Mouse (Mus musculus): Measurements from ENCODE around the gene Ankrd44.

Gene Ankrd44

GRCm38 (mm10) chr1:54707888-54708565 is 218.2 kb downstream of the Ankrd44 start:
- DNase-seq (ENCODE audit: low read depth, low spot score): no peak

GRCm38 (mm10) chr1:54707036-54707887 is 218.9 kb downstream of the Ankrd44 start:
- no peak for DNase-seq (ENCODE audit: low read depth, low spot score)

DNA sequence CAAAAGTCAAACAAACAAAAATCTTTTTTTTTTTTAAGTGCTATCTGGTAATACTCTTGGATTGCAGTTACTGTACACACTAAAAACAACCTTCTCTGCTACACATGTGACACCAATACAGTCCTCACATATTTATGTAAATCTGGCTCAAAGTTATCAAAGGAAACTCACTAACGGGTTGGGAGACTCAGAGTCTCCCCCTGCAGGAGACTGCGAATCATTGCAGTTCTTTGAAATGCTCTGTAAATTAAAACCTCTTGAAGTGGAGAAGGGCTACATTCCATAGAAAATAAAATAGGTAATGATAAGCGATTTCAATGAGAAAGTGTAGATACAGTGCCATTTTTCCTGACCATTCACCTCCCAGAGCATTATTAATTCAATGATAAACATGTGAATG is 219.6 kb downstream of the Ankrd44 start:
- peak; percentile 20 for DNase-seq (ENCODE audit: low read depth, low spot score)

DNA sequence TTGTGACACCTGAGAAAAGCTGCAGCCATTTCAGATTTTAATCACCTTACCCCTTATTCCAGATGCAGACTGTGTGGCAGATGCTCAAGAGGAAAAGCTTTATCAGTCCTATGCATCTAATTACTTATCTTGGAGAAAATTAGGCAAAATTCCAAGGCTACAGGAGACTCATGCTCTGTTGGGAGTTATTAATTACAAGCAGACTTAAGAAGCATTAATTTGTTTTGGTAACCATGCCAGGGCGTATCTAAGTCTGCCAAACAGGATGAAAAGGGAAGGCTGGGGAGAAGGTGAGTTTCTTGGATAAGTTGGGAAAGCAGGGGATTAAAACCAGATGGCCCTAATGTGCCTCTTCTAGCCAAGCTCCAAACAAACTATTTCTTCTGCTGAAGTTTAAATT is 222.7 kb downstream of the Ankrd44 start:
- DNase-seq (ENCODE audit: low read depth, low spot score): no peak

GRCm38 (mm10) chr1:54702918-54703317 is 223.3 kb downstream of the Ankrd44 start:
- DNase-seq (ENCODE audit: low read depth, low spot score): no peak

DNA sequence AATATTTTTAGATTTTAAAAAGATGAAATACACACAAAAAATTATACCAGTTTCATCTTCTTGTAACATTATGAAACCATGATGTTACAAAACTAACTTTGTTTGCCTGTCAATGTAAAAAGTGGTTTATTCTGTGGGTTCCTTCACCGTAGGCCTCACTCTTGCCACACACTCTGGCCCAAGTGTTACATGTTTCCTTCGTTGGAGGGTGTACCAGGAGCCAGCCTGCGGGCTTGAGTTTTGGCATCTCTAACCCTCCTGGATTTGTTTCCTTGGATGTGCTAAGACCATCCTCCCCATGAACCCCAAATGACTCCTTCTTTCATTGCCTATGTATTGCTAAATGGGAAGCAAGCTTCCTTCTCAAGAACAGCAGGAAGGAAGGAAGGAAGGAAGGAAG is 230.8 kb downstream of the Ankrd44 start:
- no peak for DNase-seq (ENCODE audit: low read depth, low spot score)

GRCm38 (mm10) chr1:54691824-54692223 is 234.4 kb downstream of the Ankrd44 start:
- DNase-seq (ENCODE audit: low read depth, low spot score): no peak

DNA sequence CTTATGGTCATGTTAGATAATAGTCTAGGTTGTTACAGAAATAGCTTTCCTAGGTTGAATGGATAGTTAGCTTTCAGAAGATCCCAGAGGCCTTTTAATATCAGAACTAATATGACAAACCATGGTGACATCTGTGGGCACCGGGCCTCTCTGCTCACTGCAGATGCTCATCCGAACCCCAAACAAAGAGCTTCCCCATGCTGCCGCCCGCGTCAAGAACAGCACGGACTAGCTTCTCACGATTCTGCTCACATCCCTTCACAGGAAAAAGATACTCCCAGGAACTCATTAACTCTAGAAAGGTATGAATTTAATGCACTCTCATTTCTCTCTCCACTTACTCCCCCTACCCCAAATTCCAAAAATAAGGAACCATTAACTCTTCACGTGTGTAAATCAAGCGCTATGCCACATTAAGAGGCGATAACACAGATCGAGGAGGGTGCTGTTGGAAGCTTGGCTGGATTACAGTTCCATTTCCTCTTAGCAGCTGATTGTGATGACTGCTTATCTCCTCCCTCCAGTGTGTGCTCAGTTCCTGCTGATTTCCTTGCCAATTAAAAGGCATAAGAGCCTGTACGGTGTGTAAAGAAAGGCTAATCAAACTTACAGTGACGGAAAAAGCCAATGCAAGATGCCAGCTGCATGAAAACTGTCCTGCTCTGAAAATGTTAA is 235.8 kb downstream of the Ankrd44 start:
- DNase-seq (ENCODE audit: low read depth, low spot score): no peak

DNA sequence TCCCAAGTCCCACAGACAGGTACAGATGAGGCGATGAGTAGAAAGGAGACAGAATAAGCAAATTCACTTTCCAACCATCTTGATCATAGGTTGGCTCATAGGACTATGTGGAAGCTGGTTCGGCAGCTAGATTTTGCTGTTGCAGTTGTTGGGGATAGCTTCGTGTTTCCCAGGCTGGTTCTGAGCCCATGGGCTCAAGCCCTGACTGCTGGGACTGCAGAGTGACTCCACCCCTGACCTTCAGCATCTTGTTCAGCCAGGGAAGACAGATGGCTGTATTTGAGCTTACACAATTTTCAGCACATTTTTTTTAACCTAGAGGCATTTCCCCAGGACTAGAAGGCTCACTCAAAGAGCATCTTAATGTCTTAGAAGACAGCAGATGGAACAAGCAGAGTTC is 237.7 kb downstream of the Ankrd44 start:
- DNase-seq (ENCODE audit: low read depth, low spot score): no peak

DNA sequence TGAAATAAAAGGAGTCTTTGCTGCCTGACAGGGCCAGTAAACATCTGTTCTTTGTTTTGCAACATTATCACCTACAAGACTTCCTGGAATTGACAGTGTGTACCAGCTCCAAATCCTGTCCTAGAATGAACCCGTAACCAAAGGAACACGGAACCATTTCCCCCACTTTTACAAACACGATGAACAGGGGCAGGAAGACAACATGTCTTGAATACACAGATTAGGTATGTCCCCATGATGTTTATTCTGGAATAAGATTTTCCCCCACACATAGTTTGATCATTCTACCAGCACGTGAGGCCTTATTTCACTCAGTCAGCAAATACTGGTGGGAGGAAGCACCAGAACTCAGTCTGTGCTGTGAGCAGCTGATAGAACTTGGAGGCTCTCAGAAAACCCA is 241.9 kb downstream of the Ankrd44 start:
- no peak for DNase-seq (ENCODE audit: low read depth, low spot score)

DNA sequence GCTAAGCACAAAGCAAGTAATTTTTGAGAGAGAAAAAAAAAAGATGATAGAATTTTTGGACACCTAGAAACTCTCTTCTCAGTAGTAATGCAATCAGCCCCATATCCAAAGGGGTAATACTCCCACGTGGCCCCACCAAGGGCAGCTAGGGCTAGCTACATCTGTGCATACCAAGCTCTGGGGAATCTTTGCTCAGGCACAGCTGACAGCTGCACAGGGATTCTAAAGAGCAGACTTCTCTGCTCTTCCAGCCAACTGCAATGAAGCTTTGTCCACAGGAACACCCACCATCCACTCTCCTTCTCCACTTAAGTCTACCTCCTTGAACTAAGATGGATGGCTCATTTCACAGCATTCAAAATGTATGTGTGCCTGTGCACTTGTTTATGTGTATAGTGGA is 246.6 kb downstream of the Ankrd44 start:
- no peak for DNase-seq (ENCODE audit: low read depth, low spot score)

- no peak for DNase-seq (ENCODE audit: low read depth, low spot score)
Measured at GRCm38 (mm10) chr1:54678037-54678436, 248.2 kb downstream of the Ankrd44 start.

GRCm38 (mm10) chr1:54675478-54675877 is 250.7 kb downstream of the Ankrd44 start:
- no peak for DNase-seq (ENCODE audit: low read depth, low spot score)

- DNase-seq (ENCODE audit: low read depth, low spot score): no peak
Measured at GRCm38 (mm10) chr1:54667991-54668390, 258.2 kb downstream of the Ankrd44 start.

DNA sequence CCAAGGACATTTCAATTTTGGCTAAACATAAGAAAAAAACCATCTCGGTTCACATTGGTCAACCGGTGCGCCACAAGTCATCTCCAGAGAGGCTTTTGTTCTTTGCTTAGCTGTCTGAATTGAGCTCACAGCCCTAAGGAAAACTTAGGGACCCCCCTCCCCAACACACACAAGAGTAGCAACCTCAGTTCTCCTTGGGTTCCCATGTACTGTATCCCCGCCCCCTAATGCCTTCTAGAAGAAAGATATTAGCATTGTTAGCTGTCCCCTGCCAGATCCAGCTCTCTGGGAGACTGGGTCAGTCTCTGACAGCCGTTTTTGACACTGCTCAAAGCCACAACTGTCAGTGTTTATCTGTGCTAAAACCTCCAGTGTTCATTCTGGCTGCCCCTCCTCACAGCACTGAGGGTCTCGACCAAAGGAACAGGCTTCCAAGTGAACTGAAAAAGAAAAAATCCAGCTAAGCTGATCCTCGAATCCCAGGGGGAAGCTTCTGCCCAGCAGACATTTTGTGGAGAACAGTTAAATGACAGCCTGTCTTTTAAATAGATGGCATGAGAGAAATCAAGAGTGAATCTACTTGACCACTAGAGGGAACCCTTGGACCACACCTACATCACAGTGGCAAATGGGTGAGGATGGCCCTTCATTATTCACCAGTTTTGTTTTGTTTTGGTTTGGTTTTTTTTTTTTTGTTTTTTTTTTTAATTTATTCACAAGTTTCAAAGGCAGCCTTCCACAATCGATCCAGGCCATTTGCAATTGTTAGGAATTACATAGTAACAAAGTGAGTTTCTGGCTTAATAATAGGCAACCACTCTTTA is 260.4 kb downstream of the Ankrd44 start:
- DNase-seq (ENCODE audit: low read depth, low spot score): peak; percentile 77

GRCm38 (mm10) chr1:54665095-54665494 is 261.1 kb downstream of the Ankrd44 start:
- DNase-seq (ENCODE audit: low read depth, low spot score): no peak

- DNase-seq (ENCODE audit: low read depth, low spot score): no peak
Measured at GRCm38 (mm10) chr1:54660674-54661073, 265.5 kb downstream of the Ankrd44 start.

DNA sequence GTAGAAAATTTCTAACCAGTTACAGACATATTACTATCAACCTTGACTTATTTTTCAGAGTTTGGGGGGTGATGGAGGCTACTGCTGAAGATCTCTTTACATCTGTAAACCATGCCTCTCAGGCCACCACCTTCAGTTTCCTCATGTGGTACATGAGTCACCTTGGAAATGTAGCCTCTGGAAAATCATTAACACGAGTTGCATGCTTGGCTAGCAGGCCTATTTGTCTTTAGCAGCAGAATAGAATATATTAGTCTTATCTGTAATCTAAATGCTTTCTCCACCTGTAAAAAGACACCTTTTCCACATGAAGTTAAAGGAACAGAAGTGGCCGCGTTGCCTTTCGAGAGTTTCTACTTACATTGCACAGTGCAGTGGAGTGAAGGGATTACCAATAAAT is 267.6 kb downstream of the Ankrd44 start:
- DNase-seq (ENCODE audit: low read depth, low spot score): no peak

- DNase-seq (ENCODE audit: low read depth, low spot score): no peak
Measured at GRCm38 (mm10) chr1:54648237-54648636, 277.9 kb downstream of the Ankrd44 start.

GRCm38 (mm10) chr1:54647335-54647745 is 278.8 kb downstream of the Ankrd44 start:
- no peak for DNase-seq (ENCODE audit: low read depth, low spot score)

DNA sequence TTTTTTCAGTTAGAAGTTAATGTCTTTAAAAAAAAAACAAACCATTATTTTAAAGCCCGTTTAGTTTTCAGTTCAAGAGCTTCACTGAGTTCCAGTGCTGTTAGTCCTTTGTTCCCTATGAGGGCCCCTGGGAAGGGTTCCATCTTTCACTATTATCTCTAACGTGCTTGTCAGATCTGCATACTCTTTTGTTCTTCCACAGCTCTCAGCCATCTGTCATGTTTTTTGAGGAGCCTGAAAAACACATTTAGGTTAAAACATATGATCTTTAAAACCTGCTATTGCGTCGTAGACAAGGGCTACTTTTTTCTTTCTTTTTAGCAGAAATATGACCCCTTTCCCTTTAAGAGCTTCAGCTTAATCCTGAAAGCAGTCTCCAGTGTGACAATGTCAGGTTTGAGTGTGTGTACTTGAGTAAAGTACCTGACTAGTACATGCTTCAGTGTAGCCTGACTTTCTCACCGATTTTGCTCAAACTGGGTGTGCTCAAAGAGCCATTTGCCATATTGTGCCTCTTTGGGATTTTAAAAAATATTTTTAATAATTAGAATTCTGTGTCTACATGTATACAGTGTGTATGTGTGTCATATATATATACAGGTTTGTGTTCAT is 285.9 kb downstream of the Ankrd44 start:
- DNase-seq (ENCODE audit: low read depth, low spot score): peak; percentile 23
